Mouse (Mus musculus) limb, embryonic 14.5 days (tissue): ENCODE measurements around the gene Spint2. TPM values are rescaled to one million over a fixed set of nuclear protein-coding genes. Genes with fewer than 3 reads are reported as not detected.
A peak's percentile ranks its signal among the peaks of the same experiment; 100 is the strongest.

Experiments used
- ATAC-seq: fragments of 200-750 bp; cut with Nextera tagmentation; 2 replicates; pipeline ENCODE4 v1.8.0; 2017; ENCODE audit warnings: low read depth, moderate number of reproducible peaks, moderate TSS enrichment; ENCODE audit not compliant: low FRiP score
- DNase-seq: peaks from one replicate; pipeline ENCODE4 v3.0.0-alpha.2; 2015; ENCODE audit warnings: low spot score
- H3K27ac ChIP-seq: fragments of 300-500 bp; sonication (generic); replicated peaks from 2 replicates; pipeline ENCODE4 v1.5.1; 2014; ENCODE audit warnings: low read depth, mild to moderate bottlenecking, low read length, moderate library complexity, mixed read lengths
- H3K27me3 ChIP-seq: fragments of 300-500 bp; sonication (generic); 2 replicates; pipeline ENCODE4 v1.6.1; 2014; ENCODE audit warnings: low read length, mixed read lengths; ENCODE audit not compliant: control insufficient read depth, insufficient read depth
- H3K36me3 ChIP-seq: fragments of 300-500 bp; sonication (generic); 2 replicates; pipeline ENCODE4 v1.6.1; 2014; ENCODE audit warnings: mild to moderate bottlenecking, low read length, moderate library complexity, mixed read lengths; ENCODE audit not compliant: control insufficient read depth, insufficient read depth
- H3K4me1 ChIP-seq: fragments of 300-500 bp; sonication (generic); 2 replicates; pipeline ENCODE4 v1.6.1; 2014; ENCODE audit warnings: antibody characterized with exemption, low read length, mixed read lengths; ENCODE audit not compliant: control insufficient read depth, insufficient read depth
- H3K4me2 ChIP-seq: fragments of 300-500 bp; sonication (generic); replicated peaks from 2 replicates; pipeline ENCODE4 v1.6.1; 2014; ENCODE audit warnings: low read depth, mild to moderate bottlenecking, low read length, moderate library complexity; ENCODE audit not compliant: severe bottlenecking
- H3K4me3 ChIP-seq: fragments of 300-500 bp; sonication (generic); replicated peaks from 2 replicates; pipeline ENCODE4 v1.5.1; 2014; ENCODE audit warnings: low read length
- H3K9ac ChIP-seq: fragments of 300-500 bp; sonication (generic); 2 replicates; pipeline ENCODE4 v1.6.1; 2014; ENCODE audit warnings: mild to moderate bottlenecking, low read depth, low read length, moderate library complexity; ENCODE audit not compliant: severe bottlenecking
- H3K9me3 ChIP-seq: fragments of 300-500 bp; sonication (generic); 2 replicates; pipeline ENCODE4 v1.6.1; 2016; ENCODE audit warnings: low read length; ENCODE audit not compliant: control insufficient read depth
- POLR2A ChIP-seq: fragments of 200-500 bp; IDR thresholded peaks from 2 replicates; pipeline ENCODE4 v1.8.0; 2012; ENCODE audit warnings: inconsistent platforms, mild to moderate bottlenecking, moderate library complexity, borderline replicate concordance; ENCODE audit not compliant: insufficient read depth, insufficient read length; ENCODE audit errors: extremely low read depth
- WGBS: fragments of 180-500 bp; shearing (Covaris S2); extraction: QIAGEN DNeasy Blood & Tissue Kit; methylation state at CpG from one replicate; pipeline ENCODE4 v1.1.7; 2014; 5-methylcytosine and 5-hydroxymethylcytosine counted together
- polyA plus RNA-seq, 2 experiments: library from polyadenylated mRNA; depleted of rRNA in 1 of 2; stranded (reverse) in 1 of 2; unstranded in 1 of 2; fragments of >200 nt; fragmentation: Nextera tagmentation in 1 of 2; extraction: Ambion mirVana in 1 of 2; gene quantifications; 2 replicates each; pipeline versions ENCODE4 v1.2.1 to v1.2.3; 2012 to 2014

Spint2 gene
- polyA plus RNA-seq, 2 experiments: 95.3 to 149 TPM

- TF ChIP-seq POLR2A: no peak
- no peaks in the 10 kb centered on the region for H3K9me3 ChIP-seq
- no peak for DNase-seq
- H3K27me3 ChIP-seq: no peaks in the 10 kb centered on the region
- no peak overlapping the region for H3K4me3 ChIP-seq
- H3K4me2 ChIP-seq: no peak overlapping the region
- H3K27ac ChIP-seq: no peak overlapping the region
- no peak overlapping the region for H3K9ac ChIP-seq
- 78% methylated on average over 4 of the region's 4 CpGs for WGBS
- no peak for ATAC-seq
- no peaks in the 10 kb centered on the region for H3K36me3 ChIP-seq
- H3K4me1 ChIP-seq: peaks cover 9% of the 10 kb centered on the region; the same call in 1 of the 2 replicates
These were observed 2.2 kb upstream of the Spint2 start for GRCm38 (mm10) chr7:29283876-29284275.

- Histone ChIP-seq H3K9ac (peak overlapping the region; percentile 70), H3K4me1 (peaks cover 9% of the 10 kb centered on the region; the same call in 1 of the 2 replicates), H3K4me2 (peak overlapping the region; percentile 97), H3K27ac (no peak overlapping the region; the same call in 1 of the 2 replicates), H3K27me3 (no peaks in the 10 kb centered on the region), H3K4me3 (peak overlapping the region; percentile 65), H3K9me3 (no peaks in the 10 kb centered on the region), H3K36me3 (no peaks in the 10 kb centered on the region; the same call in 1 of the 2 replicates)
- 8% methylated on average over 20 of the region's 21 CpGs for WGBS
- 0 out of 2 replicates have a peak, but pooled peaks have one; percentile 14 for ATAC-seq
- TF ChIP-seq POLR2A: no peak
- DNase-seq: no peak
These were observed 402 bp upstream of the Spint2 start for GRCm38 (mm10) chr7:29282074-29282554.

- 8% methylated on average over 13 of the region's 13 CpGs for WGBS
- Histone ChIP-seq H3K4me2 (peak overlapping the region; percentile 97), H3K27me3 (no peaks in the 10 kb centered on the region)
These were observed 911 bp downstream of the Spint2 start for GRCm38 (mm10) chr7:29280801-29281200.

GRCm38 (mm10) chr7:29279924-29280323, 1.8 kb downstream of the Spint2 start:
- Histone ChIP-seq H3K9me3 (no peaks in the 10 kb centered on the region), H3K4me2 (peak overlapping the region; percentile 97; the same call in 1 of the 2 replicates), H3K27ac (no peak overlapping the region), H3K36me3 (no peaks in the 10 kb centered on the region; the same call in 1 of the 2 replicates), H3K9ac (no peak overlapping the region), H3K4me3 (no peak overlapping the region), H3K4me1 (peaks cover 9% of the 10 kb centered on the region; the same call in 1 of the 2 replicates), H3K27me3 (no peaks in the 10 kb centered on the region)
- WGBS: 70% methylated on average over 8 of the region's 8 CpGs
- TF ChIP-seq POLR2A: no peak
- ATAC-seq (no peak), DNase-seq (no peak)

More at GRCm38 (mm10) chr7:29280801-29281200, 911 bp downstream of the Spint2 start:
- Histone ChIP-seq H3K27ac (no peak overlapping the region), H3K4me3 (peak overlapping the region; percentile 65), H3K36me3 (no peaks in the 10 kb centered on the region; the same call in 1 of the 2 replicates), H3K9me3 (no peaks in the 10 kb centered on the region), H3K9ac (peak overlapping the region; percentile 70), H3K4me1 (peaks cover 9% of the 10 kb centered on the region; the same call in 1 of the 2 replicates)
- no peak for DNase-seq
- ATAC-seq: no peak
- no peak for TF ChIP-seq POLR2A

GRCm38 (mm10) chr7:29279261-29279660, 2.5 kb downstream of the Spint2 start:
- Histone ChIP-seq H3K9ac (no peak overlapping the region), H3K4me1 (peaks cover 9% of the 10 kb centered on the region; the same call in 1 of the 2 replicates), H3K27ac (no peak overlapping the region), H3K36me3 (no peaks in the 10 kb centered on the region; the same call in 1 of the 2 replicates), H3K4me3 (no peak overlapping the region), H3K27me3 (no peaks in the 10 kb centered on the region), H3K4me2 (no peak overlapping the region), H3K9me3 (no peaks in the 10 kb centered on the region)
- no peak for ATAC-seq
- no peak for DNase-seq
- no peak for TF ChIP-seq POLR2A
